Mouse (Mus musculus): ENCODE measurements at regions not wholly inside any gene's neighbourhood (a gene's known extent, or its start where the extent isn't known, plus 50 kb on each side); places are given as distances from the start of the nearest gene placed in this dataset.

DNA sequence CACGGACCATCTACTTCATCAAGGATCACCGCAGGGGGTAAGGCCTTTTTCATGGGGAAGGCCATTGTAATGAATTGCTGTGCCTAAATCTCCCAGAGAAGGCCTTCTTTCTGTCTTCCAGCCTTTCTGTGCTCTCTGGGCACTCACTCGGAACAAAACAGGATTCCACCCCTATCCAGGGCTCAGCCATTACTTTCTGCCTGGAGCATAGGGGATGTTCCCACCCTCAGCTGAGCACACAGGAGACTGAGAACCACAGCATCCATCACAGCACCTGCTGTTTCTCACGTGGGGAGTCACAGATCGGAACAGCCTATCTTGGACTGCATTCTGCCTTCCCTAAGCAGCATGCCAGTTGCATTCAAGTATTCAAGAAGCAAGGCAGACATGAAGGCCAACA lies 4071.8 kb upstream of the Gm7489 start:
- DNase-seq (ENCODE audit: low read depth, low spot score) = no peak

DNA sequence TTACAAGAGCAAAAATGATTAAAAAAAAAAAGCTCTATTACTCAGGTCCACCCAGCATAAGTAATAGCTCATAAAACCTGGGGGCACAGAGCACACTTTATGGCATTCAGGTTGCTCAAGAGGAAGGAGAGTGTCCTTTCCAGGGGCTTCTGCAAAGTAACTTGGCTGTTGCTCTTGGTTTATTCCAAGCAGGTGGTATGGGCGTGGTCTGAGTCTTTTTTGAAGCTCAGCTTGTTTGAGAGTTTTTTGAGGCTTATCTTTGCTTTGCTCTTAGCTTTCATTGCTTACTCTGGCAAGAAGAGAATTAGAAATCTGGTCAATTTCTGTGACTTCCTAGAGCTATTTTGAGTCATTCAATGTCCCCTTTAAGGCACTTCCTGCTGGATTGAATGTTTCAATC lies 4024.4 kb upstream of the Gm7489 start:
- no peak for DNase-seq (ENCODE audit: low read depth, low spot score)

DNA sequence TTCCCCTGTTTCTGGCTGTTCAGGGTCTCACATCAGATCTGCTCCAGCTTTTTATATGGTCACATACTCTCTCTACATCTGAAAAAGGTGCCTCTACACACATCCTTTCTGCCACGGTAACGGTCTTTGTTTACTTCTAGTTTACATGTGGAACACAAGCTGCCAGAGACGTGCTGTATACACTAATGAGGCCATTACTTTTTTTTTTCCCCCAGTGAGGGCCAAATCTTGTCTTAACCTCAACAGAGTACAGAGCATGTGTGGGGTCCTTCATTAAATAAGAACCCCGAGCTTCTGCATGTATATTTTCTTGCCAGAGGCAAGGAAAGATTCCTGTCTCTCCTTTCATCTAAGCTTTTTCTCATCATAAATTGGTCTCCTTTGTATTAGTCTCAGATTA lies 4010.2 kb upstream of the Gm7489 start:
- no peak for DNase-seq (ENCODE audit: low read depth, low spot score)

- DNase-seq (ENCODE audit: low read depth, low spot score) = no peak
These were observed 3998.8 kb upstream of the Gm7489 start for GRCm38 (mm10) chr15:49885947-49886346.

DNA sequence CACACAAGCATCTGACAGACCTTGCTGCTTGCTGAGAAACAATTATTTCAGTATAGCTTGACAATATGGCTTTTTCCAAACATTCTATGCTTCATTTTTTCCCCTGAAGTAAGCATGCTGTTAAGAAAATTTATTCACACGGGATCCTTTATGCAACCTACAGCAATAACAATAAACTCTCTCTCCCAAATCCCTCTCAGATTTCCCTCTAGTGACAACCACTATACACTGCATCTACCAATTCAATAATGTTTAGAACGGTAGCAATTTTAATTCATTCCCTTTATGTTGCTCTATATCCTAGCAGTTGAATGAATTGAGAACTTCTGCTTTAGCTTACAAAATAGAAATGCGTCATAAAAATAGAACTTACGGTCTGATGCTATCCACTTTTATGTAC lies 3988.7 kb upstream of the Gm7489 start:
- DNase-seq (ENCODE audit: low read depth, low spot score) = peak; percentile 6

GRCm38 (mm10) chr15:49898783-49899182 lies 3985.9 kb upstream of the Gm7489 start:
- DNase-seq (ENCODE audit: low read depth, low spot score) = peak; percentile 1

DNA sequence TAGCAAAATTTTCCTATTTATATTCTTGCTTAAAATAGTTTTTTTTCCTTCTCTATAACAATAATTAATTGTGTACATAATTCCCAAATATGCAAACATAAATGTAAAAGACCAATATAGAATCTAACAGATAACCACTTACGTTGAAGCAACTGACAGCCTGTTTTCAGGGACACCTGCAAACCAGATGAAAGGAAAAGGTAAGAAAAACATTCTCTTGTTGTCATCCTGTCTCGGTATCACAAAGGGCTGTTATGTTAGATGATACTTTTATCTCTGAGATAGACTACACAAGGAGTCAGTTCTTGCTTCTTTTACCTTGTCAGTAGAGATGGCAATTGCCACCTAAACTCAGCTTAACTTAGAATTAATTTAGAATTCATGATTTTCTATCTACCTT lies 3984.9 kb upstream of the Gm7489 start:
- DNase-seq (ENCODE audit: low read depth, low spot score) = no peak

All from telencephalon, adult 2 months (tissue).